Mouse (Mus musculus): ENCODE results near the gene Wwc2. TPM values are rescaled to one million over a fixed set of nuclear protein-coding genes. Genes with fewer than 3 reads are reported as not detected.

Wwc2 gene
- polyA plus RNA-seq, 1 experiment = 6.1 TPM

DNA sequence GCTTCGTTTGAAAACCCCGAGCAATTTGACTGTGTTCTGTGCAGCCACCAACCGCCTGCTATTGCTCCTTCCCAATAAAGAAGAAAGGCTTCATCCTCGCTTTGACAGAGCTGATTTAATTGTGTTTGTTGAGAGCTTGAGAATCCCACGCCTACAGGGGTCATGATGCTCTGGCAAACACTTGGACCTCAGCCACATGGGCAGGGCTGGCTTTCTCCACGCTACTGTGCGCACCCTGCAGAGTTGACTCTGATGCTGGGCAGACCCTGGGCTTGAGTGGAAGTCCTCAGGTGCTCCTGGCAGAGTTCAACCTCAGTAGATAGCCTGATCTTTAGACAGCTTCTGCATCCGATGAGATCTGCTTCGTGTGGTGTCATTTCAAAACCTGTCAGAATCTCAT lies 198.7 kb downstream of the Wwc2 start:
- no peak for DNase-seq (ENCODE audit: low spot score)

DNA sequence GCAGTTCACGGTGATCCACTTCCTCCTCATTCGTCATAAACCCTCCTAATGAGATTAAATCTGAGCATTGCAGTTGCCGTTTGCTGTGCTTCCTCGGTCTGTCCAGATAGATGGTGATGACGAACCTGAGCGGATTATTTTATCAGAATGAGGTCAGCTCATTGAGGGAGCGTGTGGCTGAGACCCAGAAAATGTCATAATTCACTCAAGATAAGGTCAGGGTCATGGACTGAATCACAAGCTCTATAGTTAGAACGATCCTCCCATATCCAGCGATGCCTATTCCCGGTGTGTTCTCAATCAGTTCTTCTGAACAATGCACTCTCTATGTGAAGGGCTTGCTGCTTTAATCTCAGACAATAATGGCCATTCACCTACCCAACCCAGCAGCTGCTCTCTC lies 203.0 kb downstream of the Wwc2 start:
- no peak for DNase-seq (ENCODE audit: low spot score)

DNA sequence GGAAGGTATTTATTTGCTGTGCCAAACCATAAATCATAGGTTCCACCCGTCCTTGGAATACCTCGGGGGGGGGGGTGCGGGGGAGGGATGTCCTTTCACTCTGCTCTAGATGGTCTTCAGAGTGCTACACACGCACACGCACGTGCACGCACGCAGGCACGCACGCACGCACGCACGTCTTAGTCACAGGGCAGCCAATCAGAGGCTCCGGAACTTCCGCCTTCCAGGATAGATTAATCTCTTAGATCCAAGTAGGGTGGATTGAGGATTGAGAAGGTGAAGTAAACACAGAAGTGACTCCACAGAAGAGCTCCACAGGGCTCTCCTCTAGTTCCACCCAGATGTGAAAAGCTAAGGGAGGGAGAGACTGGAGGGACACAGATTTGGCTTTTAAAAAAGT lies 204.4 kb downstream of the Wwc2 start:
- DNase-seq (ENCODE audit: low spot score) = no peak

DNA sequence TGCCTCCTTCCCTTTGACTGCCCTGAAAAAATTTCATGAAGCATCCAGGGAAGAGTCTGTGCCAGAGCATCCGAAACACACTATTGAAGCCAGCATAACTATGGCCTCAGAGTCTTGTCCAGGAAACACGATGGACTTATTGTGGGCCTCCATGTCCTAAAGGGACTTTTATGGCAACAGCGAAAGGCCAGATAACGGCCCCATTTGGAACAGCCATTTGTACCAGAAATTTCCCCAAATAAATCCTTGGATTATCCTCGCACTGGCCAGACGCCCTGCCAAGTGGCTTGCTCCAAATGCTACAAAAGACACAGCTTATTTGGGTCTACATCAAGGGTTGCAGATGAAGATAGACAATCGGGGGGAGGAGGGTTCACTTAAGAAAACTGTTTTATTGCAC lies 206.3 kb downstream of the Wwc2 start:
- no peak for DNase-seq (ENCODE audit: low spot score)

DNA sequence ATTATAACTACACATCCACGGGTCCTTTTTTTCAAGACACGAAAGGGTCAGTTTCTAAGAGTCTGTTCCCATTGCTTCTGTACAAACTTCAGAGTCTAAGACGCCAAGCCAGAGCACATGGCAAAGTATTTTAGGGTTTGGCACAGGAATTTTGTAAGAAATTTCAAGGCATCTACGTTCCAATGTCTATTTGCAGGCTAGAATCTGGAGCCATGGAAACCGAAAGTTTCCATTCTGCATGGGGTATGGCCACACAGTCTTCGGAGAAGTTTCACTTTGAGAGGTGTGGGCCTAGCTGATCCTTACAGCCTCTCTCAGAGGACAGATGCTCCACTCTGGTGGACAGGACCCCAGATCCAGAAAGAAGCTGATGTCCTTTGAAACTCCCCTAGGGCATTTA lies 206.8 kb downstream of the Wwc2 start:
- no peak for DNase-seq (ENCODE audit: low spot score)

DNA sequence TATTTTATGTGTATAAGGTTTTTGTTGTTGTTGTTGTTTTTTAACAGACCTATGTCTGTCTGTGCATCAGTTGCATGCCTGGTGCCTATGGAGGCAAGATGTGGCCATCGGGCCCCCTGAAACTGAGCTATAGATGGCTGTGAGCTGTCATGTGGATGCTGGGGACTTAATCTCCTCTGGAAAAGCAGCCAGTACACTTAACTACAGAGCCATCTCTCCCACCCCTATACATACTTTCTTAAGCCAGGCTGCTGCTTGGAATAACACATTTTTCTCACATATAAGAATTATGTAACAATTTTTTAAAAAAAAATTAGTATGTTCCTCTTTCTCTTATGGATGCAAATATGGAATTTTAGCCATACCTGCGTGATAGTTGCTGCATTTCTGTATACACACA lies 207.2 kb downstream of the Wwc2 start:
- DNase-seq (ENCODE audit: low spot score) = no peak

DNA sequence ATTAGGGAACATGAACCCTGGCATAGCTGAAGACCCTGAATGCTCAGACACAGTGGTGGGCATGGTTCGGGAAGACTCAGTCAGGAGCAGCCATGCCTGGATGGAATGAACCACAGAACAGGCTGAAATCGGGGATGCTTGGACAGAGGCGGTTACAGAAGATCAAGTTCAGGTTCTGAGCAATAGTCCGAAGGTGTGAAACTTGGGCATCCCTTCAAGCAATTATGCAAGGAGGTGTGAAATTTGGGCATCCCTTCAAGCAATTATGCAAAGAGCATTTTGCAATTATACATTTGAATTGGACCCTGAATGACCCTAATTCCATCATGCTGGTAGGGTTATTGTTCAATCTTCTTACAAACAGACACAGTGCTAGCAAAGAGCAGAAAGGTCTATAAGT lies 208.8 kb downstream of the Wwc2 start:
- no peak for DNase-seq (ENCODE audit: low spot score)

DNA sequence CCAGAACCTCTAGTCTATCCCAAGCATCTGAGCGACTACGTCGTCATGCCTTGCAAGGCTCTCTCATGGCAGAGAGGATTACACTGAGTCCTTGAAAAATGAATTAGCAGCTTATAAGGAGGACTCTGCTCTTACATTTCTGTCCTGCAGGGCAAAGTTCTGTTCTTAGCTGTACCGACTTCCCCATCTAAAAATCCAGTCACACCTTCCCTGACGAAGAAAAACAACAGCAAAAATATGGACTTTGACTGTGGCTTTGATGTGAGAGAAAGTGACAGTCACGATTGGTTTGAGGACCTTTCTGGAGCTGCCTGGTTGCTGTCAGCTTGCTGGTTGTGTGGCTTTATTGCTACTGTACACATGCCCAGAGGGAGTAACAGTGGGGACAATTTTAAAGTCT lies 211.1 kb downstream of the Wwc2 start:
- no peak for DNase-seq (ENCODE audit: low spot score)

DNA sequence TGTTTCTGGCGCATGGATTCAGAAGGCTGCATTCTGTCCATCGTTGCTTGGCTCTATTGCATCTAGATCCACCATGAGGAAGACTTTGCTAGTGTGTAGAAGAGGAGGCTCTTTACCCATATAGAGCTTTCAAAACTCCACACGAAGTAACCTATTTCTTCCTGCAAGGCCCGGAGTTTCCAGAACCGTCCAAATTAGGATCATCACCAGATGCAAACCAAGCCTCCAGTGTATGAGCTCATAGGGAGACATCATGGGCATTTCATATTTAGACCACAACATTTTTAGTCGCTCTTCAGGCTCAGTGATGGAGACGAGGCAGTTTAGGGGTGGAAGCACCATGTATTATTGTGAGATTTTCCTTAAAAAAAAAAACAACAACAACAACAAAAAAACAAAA lies 213.3 kb downstream of the Wwc2 start:
- no peak for DNase-seq (ENCODE audit: low spot score)

Other genes starting within 250 kb of the Wwc2 start
- gene Cldn24, start 168.8 kb downstream of the Wwc2 start, polyA plus RNA-seq (2012; rRNA removed) = not detected in 2 replicates
- 1.6 and 2.0 TPM in 2 replicates for gene Cldn22, start 166.4 kb downstream of the Wwc2 start, polyA plus RNA-seq (2012; rRNA removed)
- 12.5 and 20.4 TPM in 2 replicates for gene Dctd, start 108.2 kb upstream of the Wwc2 start, polyA plus RNA-seq (2012; rRNA removed)

Data from urinary bladder, adult 2 months (tissue).